Mouse (Mus musculus) midbrain, postnatal 0 days (tissue): ENCODE data around the gene Sult2a3. TPM values are rescaled to one million over a fixed set of nuclear protein-coding genes. Genes with fewer than 3 reads are reported as not detected.
"Not testable (repeated sequence)": the region's sequence is repeated elsewhere in the genome, so short reads cannot be mapped to it uniquely, and the experiment has no call there.

ENCODE experiments used
- ATAC-seq: fragments of 200-750 bp; cut with Nextera tagmentation; 2 replicates; pipeline ENCODE4 v1.8.0; 2017; ENCODE audit warnings: moderate number of reproducible peaks, mild to moderate bottlenecking, moderate TSS enrichment, moderate library complexity; ENCODE audit not compliant: low FRiP score
- DNase-seq: peaks from one replicate; pipeline ENCODE4 v3.0.0-alpha.2; 2015; ENCODE audit warnings: low spot score
- H3K27ac ChIP-seq: fragments of 300-500 bp; sonication (generic); 2 replicates; pipeline ENCODE4 v1.5.1; 2014; ENCODE audit warnings: low read depth, mild to moderate bottlenecking, low read length, mixed read lengths
- H3K27me3 ChIP-seq: fragments of 300-500 bp; sonication (generic); 2 replicates; pipeline ENCODE4 v1.6.1; 2014; ENCODE audit warnings: low read length, control low read depth, mixed read lengths; ENCODE audit not compliant: insufficient read depth
- H3K36me3 ChIP-seq: fragments of 300-500 bp; sonication (generic); 2 replicates; pipeline ENCODE4 v1.6.1; 2014; ENCODE audit warnings: low read length, control low read depth, mixed read lengths; ENCODE audit not compliant: insufficient read depth
- H3K4me1 ChIP-seq: fragments of 300-500 bp; sonication (generic); 2 replicates; pipeline ENCODE4 v1.6.1; 2014; ENCODE audit warnings: mild to moderate bottlenecking, control low read depth, antibody characterized with exemption, low read length, mixed read lengths; ENCODE audit not compliant: insufficient read depth
- H3K4me2 ChIP-seq: fragments of 300-500 bp; sonication (generic); 2 replicates; pipeline ENCODE4 v1.6.1; 2014; ENCODE audit warnings: low read depth, mild to moderate bottlenecking, low read length, mixed read lengths; ENCODE audit not compliant: poor library complexity, severe bottlenecking
- H3K4me3 ChIP-seq: fragments of 300-500 bp; sonication (generic); 2 replicates; pipeline ENCODE4 v1.5.1; 2014; ENCODE audit warnings: low read depth, mild to moderate bottlenecking, low read length, moderate library complexity
- H3K9ac ChIP-seq: fragments of 300-500 bp; sonication (generic); replicated peaks from 2 replicates; pipeline ENCODE4 v1.6.1; 2014; ENCODE audit warnings: mild to moderate bottlenecking, low read length, moderate library complexity, mixed read lengths; ENCODE audit not compliant: poor library complexity, severe bottlenecking
- H3K9me3 ChIP-seq: fragments of 300-500 bp; sonication (generic); 2 replicates; pipeline ENCODE4 v1.6.1; 2016; ENCODE audit warnings: low read length, control low read depth
- CTCF ChIP-seq: IDR thresholded peaks from 2 replicates; pipeline ENCODE4 v1.5.1; 2016; ENCODE audit warnings: antibody characterized with exemption, mild to moderate bottlenecking
- WGBS: fragments of 180-500 bp; shearing (Covaris S2); extraction: QIAGEN DNeasy Blood & Tissue Kit; methylation state at CpG from one replicate; pipeline ENCODE4 v1.1.7; 2014; 5-methylcytosine and 5-hydroxymethylcytosine counted together
- polyA plus RNA-seq: library from polyadenylated mRNA; unstranded; fragments of >200 nt; fragmentation: Nextera tagmentation; extraction: Ambion mirVana; gene quantifications from 2 replicates; pipeline ENCODE4 v1.2.1, GENCODE M21; 2015
- total RNA-seq: library from RNA; depleted of rRNA; stranded (reverse); fragments of >200 nt; gene quantifications from 2 replicates; pipeline ENCODE4 v1.2.3, GENCODE M21; 2014; rRNA removed

The Sult2a3 gene
- not detected in 2 replicates for total RNA-seq
- polyA plus RNA-seq, result not detected in 2 replicates

DNA sequence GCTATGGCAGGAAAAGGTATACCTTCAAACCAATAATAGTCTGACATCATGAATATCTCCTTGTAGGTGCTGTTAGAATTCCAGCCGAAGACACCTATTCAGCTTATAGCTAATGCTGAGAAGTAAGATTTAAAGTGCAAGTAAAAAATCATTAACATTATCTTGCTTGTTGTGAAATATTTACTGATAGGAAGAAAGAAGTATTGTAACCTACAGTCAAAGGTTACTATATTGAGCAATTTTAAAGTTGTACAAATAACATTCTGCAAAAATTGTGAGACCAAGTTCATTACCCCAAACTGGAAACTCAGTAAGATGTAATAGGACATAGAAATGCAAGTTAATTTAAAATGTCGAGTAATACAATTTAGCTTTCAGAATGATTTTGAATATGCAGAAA, at the start of gene Sult2a3:
TSS of gene Sult2a3 (minus strand) at position 101 of the 400 bp plus-strand sequence.
- 90% methylated on average over 2 of the region's 2 CpGs for WGBS
- Histone ChIP-seq H3K4me1 (no peaks in the 10 kb centered on the region), H3K9me3 (peaks cover 15% of the 10 kb centered on the region), H3K4me3 (no peak within 1 kb of the TSS), H3K9ac (no peak within 1 kb of the TSS), H3K27me3 (no peaks in the 10 kb centered on the region), H3K4me2 (no peak within 1 kb of the TSS), H3K36me3 (no peaks in the 10 kb centered on the region), H3K27ac (no peak within 1 kb of the TSS)
- no peak for ATAC-seq
- no peak for TF ChIP-seq CTCF
- no peak for DNase-seq

DNA sequence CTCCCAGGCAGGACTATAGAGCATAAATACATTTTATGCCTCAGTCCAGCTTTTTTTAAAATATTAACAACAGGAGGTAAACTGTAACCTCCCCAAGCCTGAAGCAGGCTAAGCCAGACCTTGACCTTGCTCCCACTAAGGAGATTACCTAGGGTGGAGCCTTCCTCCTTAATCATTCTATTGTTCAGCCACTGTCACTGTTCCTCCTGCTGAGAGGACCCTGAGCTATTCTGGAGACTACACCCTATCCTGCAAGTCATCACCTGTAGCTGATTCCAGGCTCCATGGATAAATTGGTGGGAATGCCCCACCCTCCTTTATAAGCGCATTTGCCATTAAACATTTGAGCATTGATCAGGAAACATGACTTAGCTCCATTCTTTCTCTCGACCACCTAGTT, 2.4 kb downstream of the Sult2a3 start:
- ATAC-seq (no peak), DNase-seq (no peak)
- Histone ChIP-seq H3K4me1 (no peaks in the 10 kb centered on the region), H3K4me2 (no peak overlapping the region), H3K4me3 (no peak overlapping the region), H3K27me3 (no peaks in the 10 kb centered on the region), H3K36me3 (no peaks in the 10 kb centered on the region), H3K27ac (no peak overlapping the region), H3K9ac (no peak overlapping the region), H3K9me3 (peaks cover 15% of the 10 kb centered on the region)
- 74% methylated on average over 2 of the region's 2 CpGs for WGBS
- TF ChIP-seq CTCF, result no peak

DNA sequence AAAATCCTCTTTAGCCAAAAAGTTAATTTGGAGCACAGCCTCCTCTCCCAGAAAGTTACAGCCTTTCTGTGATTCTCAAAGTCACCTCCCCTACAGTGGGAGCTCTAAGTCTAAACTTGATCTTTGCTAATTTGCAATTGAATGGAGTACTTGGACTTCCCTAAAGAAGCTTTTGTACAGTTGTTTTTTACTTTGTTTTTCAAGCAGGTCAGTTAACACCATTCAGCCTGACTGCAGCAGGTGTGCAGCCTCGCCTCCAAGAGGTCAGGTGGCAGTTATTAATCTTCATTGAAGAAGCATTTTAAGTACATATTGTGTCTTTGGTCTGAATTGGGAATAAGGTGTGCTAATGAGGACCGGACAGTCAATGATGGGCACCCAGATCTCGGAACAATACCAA, 3.0 kb downstream of the Sult2a3 start:
- peaks cover 15% of the 10 kb centered on the region for H3K9me3 ChIP-seq
- H3K36me3 ChIP-seq, H3K27me3 ChIP-seq, H3K9ac ChIP-seq, H3K4me1 ChIP-seq, H3K4me2 ChIP-seq, H3K27ac ChIP-seq, DNase-seq, H3K4me3 ChIP-seq, ATAC-seq: not testable (repeated sequence)
- WGBS, result 69% methylated on average over 3 of the region's 3 CpGs

DNA sequence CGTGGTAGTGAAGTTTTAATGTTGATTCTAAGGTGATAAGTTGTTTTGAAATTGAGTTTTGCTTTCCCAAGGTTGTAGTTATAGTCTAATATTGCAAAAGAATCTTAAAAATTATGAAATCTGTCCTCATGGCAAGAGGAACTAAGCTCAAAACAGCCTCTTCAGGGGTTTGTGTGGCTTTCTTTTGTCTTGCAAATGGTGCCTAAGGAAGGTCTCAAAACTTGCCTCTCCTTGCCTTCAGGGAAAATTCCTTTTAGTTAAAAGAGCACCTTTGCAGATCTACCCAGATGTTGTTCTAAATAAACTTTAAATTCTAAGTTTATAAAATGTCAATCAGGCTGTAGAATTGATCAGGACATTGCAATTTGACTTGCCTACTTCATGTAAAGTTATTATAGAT, 6.1 kb downstream of the Sult2a3 start:
- DNase-seq (no peak), ATAC-seq (no peak)
- no peak overlapping the region for H3K9ac ChIP-seq
- H3K9me3 ChIP-seq, result peaks cover 14% of the 10 kb centered on the region
- H3K4me3 ChIP-seq, result no peak overlapping the region
- H3K27ac ChIP-seq, result no peak overlapping the region
- 45% methylated on average over 1 of the region's 1 CpGs for WGBS
- no peak for TF ChIP-seq CTCF
- H3K36me3 ChIP-seq, result no peaks in the 10 kb centered on the region
- no peaks in the 10 kb centered on the region for H3K27me3 ChIP-seq
- no peak overlapping the region for H3K4me2 ChIP-seq
- no peaks in the 10 kb centered on the region for H3K4me1 ChIP-seq

DNA sequence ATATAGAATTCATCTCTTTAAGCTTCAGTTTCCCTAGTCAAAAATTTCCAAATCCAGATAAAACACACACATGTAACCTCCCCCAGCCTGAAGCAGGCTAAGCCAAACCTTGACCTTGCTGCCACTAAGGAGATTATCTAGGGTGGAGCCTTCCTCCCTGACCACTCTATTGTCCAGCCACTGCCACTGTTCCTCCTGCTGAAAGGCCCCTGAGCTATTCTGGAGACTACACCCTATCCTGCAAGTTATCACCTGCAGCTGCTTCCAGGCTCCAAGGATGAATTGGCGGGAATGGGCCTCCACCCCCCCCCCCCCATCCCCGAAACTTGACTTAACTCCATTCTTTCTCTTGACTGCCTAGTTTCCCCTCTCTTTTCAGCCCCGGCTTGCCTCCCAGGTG, 8.4 kb downstream of the Sult2a3 start:
- not testable (repeated sequence) for H3K4me1 ChIP-seq, DNase-seq, ATAC-seq, H3K36me3 ChIP-seq, H3K4me3 ChIP-seq, H3K9me3 ChIP-seq, H3K27me3 ChIP-seq, H3K27ac ChIP-seq, H3K9ac ChIP-seq, H3K4me2 ChIP-seq
- 48% methylated on average over 3 of the region's 3 CpGs for WGBS

DNA sequence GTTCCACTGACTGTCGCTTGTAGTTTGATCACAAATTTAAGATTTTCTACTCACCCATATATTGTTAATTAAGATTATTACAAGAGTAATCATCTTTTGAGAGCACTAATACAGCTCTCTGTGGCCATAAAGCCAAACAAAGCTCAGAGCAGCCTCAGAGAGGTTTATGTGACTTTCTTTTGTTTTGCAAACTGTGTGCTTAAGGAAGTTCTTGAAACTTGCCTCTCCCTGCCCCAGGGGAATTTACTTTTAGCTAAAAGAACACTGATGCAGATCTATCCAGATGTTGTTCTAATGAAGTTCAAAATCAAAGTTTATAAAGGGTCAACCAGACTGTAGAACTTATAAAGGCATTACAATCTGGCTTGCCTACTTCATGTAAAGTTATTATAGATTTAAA, 75.0 kb downstream of the Sult2a3 start:
- not testable (repeated sequence) for DNase-seq, H3K4me3 ChIP-seq, H3K36me3 ChIP-seq, H3K9ac ChIP-seq, H3K27ac ChIP-seq, H3K4me1 ChIP-seq, H3K27me3 ChIP-seq, ATAC-seq, H3K4me2 ChIP-seq
- 64% methylated on average over 1 of the region's 1 CpGs for WGBS
- peaks cover 12% of the 10 kb centered on the region; the same call in 1 of the 2 replicates for H3K9me3 ChIP-seq

DNA sequence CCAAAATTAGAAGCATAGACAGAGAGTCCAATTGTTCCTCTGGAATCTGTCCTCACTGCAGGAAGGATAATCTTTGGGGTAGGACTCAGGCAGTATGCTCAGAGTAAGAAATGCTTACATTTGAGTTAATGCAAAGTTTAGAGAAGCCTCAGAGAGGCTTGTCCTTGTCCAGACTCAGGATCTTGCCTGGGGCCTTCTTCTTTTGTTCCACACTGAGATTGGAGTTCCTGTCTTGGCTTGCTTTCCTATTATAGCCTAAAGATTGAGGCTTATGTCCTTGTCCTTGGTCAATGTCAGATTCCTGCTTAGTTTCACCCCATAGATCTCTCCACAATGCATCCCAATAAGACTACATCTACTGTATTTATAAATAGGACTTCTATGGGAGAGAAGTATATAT, 92.0 kb downstream of the Sult2a3 start:
- not testable (repeated sequence) for H3K4me1 ChIP-seq, H3K27ac ChIP-seq, H3K27me3 ChIP-seq, ATAC-seq, H3K4me3 ChIP-seq, DNase-seq, H3K4me2 ChIP-seq, H3K36me3 ChIP-seq, H3K9me3 ChIP-seq, H3K9ac ChIP-seq

Other genes starting within 250 kb of the Sult2a3 start
- gene Sult2a4, start 133.4 kb downstream of the Sult2a3 start, total RNA-seq, result not detected in 2 replicates
- not detected in 2 replicates for gene Sult2a4, start 133.4 kb downstream of the Sult2a3 start, polyA plus RNA-seq
- not detected in 2 replicates for gene Sult2a6, start 131.8 kb upstream of the Sult2a3 start, total RNA-seq
- gene Sult2a6, start 131.8 kb upstream of the Sult2a3 start, polyA plus RNA-seq, result not detected in 2 replicates
- not detected in 2 replicates for gene Obox8, start 210.5 kb upstream of the Sult2a3 start, total RNA-seq
- gene Obox8, start 210.5 kb upstream of the Sult2a3 start, polyA plus RNA-seq, result not detected in 2 replicates